Mouse (Mus musculus): ENCODE results near the gene Tmod2. TPM values are rescaled to one million over a fixed set of nuclear protein-coding genes. Genes with fewer than 3 reads are reported as not detected.
"Not testable (repeated sequence)": the region's sequence is repeated elsewhere in the genome, so short reads cannot be mapped to it uniquely, and the experiment has no call there.

Tmod2 gene
- polyA plus RNA-seq (2015; fragmentation: Nextera tagmentation; extraction: Ambion mirVana) = 198 and 199 TPM in 2 replicates

- Histone ChIP-seq H3K4me1 (replicated peaks) (peaks cover 21% of the 10 kb centered on the region), H3K27me3 (no peaks in the 10 kb centered on the region), H3K4me2 (peak within 1 kb of the TSS; percentile 70), H3K36me3 (peaks cover 6% of the 10 kb centered on the region; the same call in 1 of the 2 replicates), H3K9me3 (no peaks in the 10 kb centered on the region), H3K4me3 (peak within 1 kb of the TSS; percentile 92), H3K27ac (peak within 1 kb of the TSS; percentile 95), H3K9ac (peak within 1 kb of the TSS; percentile 92)
- under 1% methylated on average over 74 of the region's 74 CpGs for WGBS
- ATAC-seq (ENCODE audit: low FRiP score) = peak; percentile 93
Measured at GRCm38 (mm10) chr9:75610571-75611493, at the start of gene Tmod2. Gene Tmod2 (minus strand): TSS chr9:75611325.

GRCm38 (mm10) chr9:75660917-75661316, 49.8 kb upstream of the Tmod2 start:
- Histone ChIP-seq H3K36me3 (peaks cover 76% of the 10 kb centered on the region), H3K27me3 (no peaks in the 10 kb centered on the region), H3K9ac (no peak overlapping the region), H3K9me3 (no peaks in the 10 kb centered on the region), H3K27ac (no peak overlapping the region), H3K4me1 (replicated peaks) (no peaks in the 10 kb centered on the region), H3K4me3 (no peak overlapping the region), H3K4me2 (no peak overlapping the region)
- no peak for ATAC-seq (ENCODE audit: low FRiP score)
- WGBS = 94% methylated on average over 8 of the region's 8 CpGs

- not testable (repeated sequence) for H3K9me3 ChIP-seq; H3K27me3 ChIP-seq; H3K27ac ChIP-seq; H3K4me2 ChIP-seq; H3K9ac ChIP-seq; H3K4me3 ChIP-seq; ATAC-seq (ENCODE audit: low FRiP score); H3K4me1 ChIP-seq (replicated peaks)
- H3K36me3 ChIP-seq = peaks cover 74% of the 10 kb centered on the region
- 85% methylated on average over 3 of the region's 3 CpGs for WGBS
Measured at GRCm38 (mm10) chr9:75656456-75656855, 45.3 kb upstream of the Tmod2 start.

DNA sequence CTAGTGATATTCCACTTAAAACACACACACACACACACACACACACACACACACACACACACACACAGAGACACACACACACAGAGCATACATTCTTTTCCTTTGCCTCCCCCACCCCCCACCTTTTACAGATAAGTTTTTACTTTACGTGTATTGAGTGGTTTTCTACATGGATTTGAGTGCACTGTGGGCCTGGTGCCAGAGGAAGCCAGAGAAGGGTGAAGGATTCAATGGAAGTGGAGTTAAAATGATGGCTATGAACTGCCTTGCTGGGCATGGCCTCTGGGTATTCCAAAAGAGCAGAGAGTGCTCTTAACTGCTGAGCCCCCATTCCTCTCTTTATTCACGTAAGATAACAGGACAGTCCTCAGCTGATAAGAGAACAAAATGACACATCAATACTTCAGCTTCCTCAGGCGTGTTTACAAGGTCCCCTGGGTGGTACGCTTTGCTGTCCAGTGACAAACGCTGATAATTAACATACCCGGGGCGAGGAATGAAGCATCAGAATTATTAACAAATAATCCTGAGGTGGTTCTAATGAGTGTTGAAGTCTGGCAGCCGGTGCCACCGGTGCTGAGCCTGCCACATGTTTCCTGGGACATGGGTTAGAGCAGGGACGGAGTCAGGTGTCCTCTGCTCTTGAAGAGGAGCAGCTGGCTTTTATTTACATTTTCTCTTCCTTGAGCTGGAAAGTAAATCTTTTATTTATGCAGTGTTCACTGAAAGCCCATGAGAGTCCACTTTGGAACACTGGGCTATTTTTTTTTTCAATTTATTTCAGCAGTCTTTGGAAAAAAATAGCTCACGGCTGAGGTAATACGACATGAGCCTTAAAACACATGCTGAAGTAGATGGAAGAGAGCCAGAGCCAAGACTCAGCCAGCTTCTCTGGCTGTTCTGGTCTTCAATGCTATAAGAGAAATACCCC, 43.1 kb upstream of the Tmod2 start:
- no peaks in the 10 kb centered on the region for H3K27me3 ChIP-seq
- H3K9me3 ChIP-seq = no peaks in the 10 kb centered on the region
- no peak overlapping the region for H3K9ac ChIP-seq
- ATAC-seq (ENCODE audit: low FRiP score) = no peak
- H3K36me3 ChIP-seq = peaks cover 76% of the 10 kb centered on the region
- H3K27ac ChIP-seq = 0 out of 2 replicates have a peak overlapping the region, but pooled peaks have one; percentile 0
- WGBS = 46% methylated on average over 12 of the region's 12 CpGs
- no peak overlapping the region for H3K4me3 ChIP-seq
- peaks cover 6% of the 10 kb centered on the region for H3K4me1 ChIP-seq (replicated peaks)
- H3K4me2 ChIP-seq = no peak overlapping the region

DNA sequence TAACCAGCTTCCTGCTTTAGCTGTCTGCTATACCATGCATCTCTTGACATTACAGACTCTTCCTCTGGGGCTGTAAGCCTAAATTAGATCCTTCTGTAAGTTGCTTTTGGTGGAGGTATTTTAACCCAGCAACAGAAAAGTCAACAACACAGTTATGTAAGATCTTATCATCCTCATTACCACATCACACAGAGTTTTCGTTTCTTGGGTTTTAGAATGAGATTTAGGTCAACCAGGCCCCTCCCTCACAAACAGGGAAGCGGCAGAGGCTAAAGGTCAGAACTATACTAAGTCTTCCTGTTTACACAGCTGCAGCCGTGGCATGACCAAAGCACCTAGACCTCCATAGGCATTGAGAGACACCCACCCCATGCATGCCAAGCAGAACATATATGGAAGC, 34.3 kb upstream of the Tmod2 start:
- WGBS = 73% methylated on average over 3 of the region's 3 CpGs
- no peak overlapping the region for H3K9ac ChIP-seq
- no peaks in the 10 kb centered on the region for H3K4me1 ChIP-seq (replicated peaks)
- H3K4me3 ChIP-seq = no peak overlapping the region
- no peaks in the 10 kb centered on the region for H3K27me3 ChIP-seq
- peaks cover 87% of the 10 kb centered on the region for H3K36me3 ChIP-seq
- no peak overlapping the region for H3K27ac ChIP-seq
- ATAC-seq (ENCODE audit: low FRiP score) = no peak
- no peaks in the 10 kb centered on the region for H3K9me3 ChIP-seq
- H3K4me2 ChIP-seq = no peak overlapping the region

- Histone ChIP-seq H3K36me3 (peaks cover 14% of the 10 kb centered on the region), H3K4me3 (no peak overlapping the region), H3K9ac (no peak overlapping the region), H3K9me3 (no peaks in the 10 kb centered on the region), H3K4me2 (no peak overlapping the region), H3K27ac (no peak overlapping the region), H3K27me3 (no peaks in the 10 kb centered on the region), H3K4me1 (replicated peaks) (peaks cover 5% of the 10 kb centered on the region; the same call in 1 of the 2 replicates)
- no peak for ATAC-seq (ENCODE audit: low FRiP score)
- WGBS = 92% methylated on average over 4 of the region's 4 CpGs
Measured at GRCm38 (mm10) chr9:75634226-75634625, 23.1 kb upstream of the Tmod2 start.

DNA sequence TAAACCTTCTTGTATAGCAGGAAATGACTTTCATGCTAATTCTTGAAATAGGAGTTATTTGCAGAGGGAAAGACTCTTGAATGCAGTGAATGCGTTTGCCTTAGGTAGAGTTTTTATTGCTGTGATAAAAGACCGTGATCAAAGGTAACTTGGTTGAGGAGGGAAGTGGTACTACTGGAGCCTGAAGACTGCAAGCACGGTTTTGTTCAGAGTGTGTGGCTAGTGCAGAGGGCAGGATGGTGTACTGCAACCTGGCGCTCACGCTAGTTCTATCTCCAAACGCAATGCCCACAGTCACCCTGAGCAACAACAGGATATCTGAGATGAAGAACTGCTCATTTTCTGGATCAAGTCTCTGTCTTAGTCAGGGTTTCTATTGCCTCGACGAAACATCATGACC, 22.5 kb upstream of the Tmod2 start:
- Histone ChIP-seq H3K9me3 (no peaks in the 10 kb centered on the region), H3K4me3 (no peak overlapping the region), H3K4me2 (no peak overlapping the region), H3K9ac (no peak overlapping the region), H3K4me1 (replicated peaks) (peaks cover 5% of the 10 kb centered on the region; the same call in 1 of the 2 replicates), H3K27ac (no peak overlapping the region), H3K36me3 (peaks cover 14% of the 10 kb centered on the region), H3K27me3 (no peaks in the 10 kb centered on the region)
- 96% methylated on average over 8 of the region's 8 CpGs for WGBS
- ATAC-seq (ENCODE audit: low FRiP score) = no peak

DNA sequence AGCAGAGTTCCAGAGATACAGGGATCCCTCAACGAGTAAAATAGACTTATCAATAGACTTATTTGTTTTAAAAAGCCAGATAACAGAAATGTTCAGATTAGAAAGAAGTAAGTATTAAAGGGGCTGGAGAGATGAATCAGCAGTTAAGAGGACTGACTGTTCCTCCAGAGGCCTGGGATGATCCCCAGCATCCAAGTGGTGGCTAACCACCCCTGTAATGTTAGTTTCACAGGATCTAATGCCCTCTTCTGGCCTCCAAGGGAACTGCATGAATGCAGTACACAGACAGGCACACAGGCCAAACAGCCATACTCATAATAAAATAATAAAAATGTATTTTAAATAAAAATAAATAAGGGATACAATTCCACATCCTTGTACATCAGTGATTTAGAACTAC, 21.8 kb upstream of the Tmod2 start:
- Histone ChIP-seq H3K9ac (no peak overlapping the region), H3K36me3 (peaks cover 12% of the 10 kb centered on the region), H3K27ac (no peak overlapping the region), H3K9me3 (no peaks in the 10 kb centered on the region), H3K27me3 (no peaks in the 10 kb centered on the region), H3K4me2 (no peak overlapping the region), H3K4me1 (replicated peaks) (peaks cover 5% of the 10 kb centered on the region; the same call in 1 of the 2 replicates), H3K4me3 (no peak overlapping the region)
- 12% methylated on average over 1 of the region's 1 CpGs for WGBS
- ATAC-seq (ENCODE audit: low FRiP score) = peak; percentile 28; the same call in 1 of the 2 replicates

DNA sequence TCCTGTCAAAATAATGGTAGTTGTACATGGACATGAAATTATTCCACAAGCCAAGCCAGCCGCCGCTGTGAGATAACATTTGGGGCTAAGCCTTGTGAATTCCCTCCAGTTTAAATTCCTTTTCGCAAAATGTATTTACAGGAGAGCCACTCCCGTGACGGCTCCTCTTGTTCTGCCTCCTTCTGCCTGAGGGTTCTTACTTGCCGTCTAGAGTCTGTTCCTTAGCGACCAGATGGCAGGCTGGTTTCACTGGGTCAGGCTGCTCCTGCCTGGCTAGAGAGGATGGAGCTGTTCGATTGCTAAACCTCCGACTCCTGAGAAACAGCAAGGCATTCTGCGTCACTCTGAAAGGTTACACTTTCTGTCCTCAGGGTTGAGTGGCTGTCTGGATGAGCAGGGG, 21.0 kb upstream of the Tmod2 start:
- Histone ChIP-seq H3K4me2 (no peak overlapping the region), H3K9me3 (no peaks in the 10 kb centered on the region), H3K4me1 (replicated peaks) (peaks cover 5% of the 10 kb centered on the region; the same call in 1 of the 2 replicates), H3K9ac (no peak overlapping the region), H3K4me3 (no peak overlapping the region), H3K27me3 (no peaks in the 10 kb centered on the region), H3K27ac (0 out of 2 replicates have a peak overlapping the region, but pooled peaks have one; percentile 20), H3K36me3 (peaks cover 7% of the 10 kb centered on the region; the same call in 1 of the 2 replicates)
- ATAC-seq (ENCODE audit: low FRiP score) = no peak
- 50% methylated on average over 10 of the region's 10 CpGs for WGBS

DNA sequence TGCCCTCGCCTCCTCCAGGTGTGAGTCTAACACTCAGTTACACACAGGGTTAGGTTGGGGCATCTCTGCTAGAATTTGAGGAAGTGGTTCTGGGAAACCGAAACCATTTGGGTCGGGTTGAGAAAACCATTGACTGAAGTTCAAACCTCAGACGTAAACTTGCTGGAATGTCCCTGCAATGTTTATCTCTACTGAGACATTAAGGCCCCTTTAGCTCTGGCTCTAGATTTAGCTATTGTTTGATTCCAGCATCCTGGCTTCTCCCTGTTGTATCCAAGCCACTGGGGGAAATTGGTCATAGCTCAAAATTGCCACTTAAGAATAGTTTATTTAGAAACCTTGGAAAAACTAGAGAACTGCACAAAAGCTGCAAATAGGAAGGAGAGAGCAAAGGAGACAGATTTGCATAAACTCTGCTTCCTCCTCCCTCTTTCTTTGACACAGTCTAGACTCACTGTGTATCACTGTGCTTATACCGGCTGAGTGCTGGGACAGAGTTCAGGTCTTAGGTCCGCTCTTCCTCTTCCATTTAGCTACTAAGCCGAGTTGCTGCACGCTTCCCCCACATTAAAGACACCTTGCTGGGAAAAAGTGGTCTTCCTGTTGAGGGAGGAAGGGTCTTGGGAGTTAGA, 19.8 kb upstream of the Tmod2 start:
- no peak overlapping the region for H3K27ac ChIP-seq
- WGBS = 86% methylated on average over 8 of the region's 8 CpGs
- H3K9ac ChIP-seq = no peak overlapping the region
- 0 out of 2 replicates have a peak, but pooled peaks cover 6% of the 10 kb centered on the region for H3K36me3 ChIP-seq
- H3K4me3 ChIP-seq = no peak overlapping the region
- no peak overlapping the region for H3K4me2 ChIP-seq
- H3K4me1 ChIP-seq (replicated peaks) = peaks cover 13% of the 10 kb centered on the region
- no peaks in the 10 kb centered on the region for H3K9me3 ChIP-seq
- H3K27me3 ChIP-seq = no peaks in the 10 kb centered on the region
- no peak for ATAC-seq (ENCODE audit: low FRiP score)

DNA sequence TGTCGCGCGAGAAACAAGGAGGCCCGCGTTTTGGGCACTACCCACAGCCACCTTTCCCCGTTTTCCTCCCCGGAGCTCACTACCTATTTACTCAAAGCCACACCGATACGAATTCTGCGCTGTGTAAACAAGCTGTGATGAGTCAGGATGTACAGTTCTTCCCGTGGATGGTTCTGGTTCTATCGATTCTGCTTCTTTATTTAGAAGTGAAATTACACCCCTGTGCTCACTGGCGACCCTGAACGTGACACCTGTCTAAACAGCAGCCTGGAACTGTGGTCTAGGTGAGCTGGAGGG, 15.1 kb upstream of the Tmod2 start:
- peak overlapping the region; percentile 96 for H3K27ac ChIP-seq
- H3K4me1 ChIP-seq (replicated peaks) = peaks cover 14% of the 10 kb centered on the region
- no peaks in the 10 kb centered on the region for H3K36me3 ChIP-seq
- H3K4me2 ChIP-seq = peak overlapping the region; percentile 80
- no peaks in the 10 kb centered on the region for H3K9me3 ChIP-seq
- H3K9ac ChIP-seq = peak overlapping the region; percentile 92
- no peak for ATAC-seq (ENCODE audit: low FRiP score)
- under 1% methylated on average over 14 of the region's 14 CpGs for WGBS
- H3K27me3 ChIP-seq = peaks cover 6% of the 10 kb centered on the region; the same call in 1 of the 2 replicates
- peak overlapping the region; percentile 78 for H3K4me3 ChIP-seq

Data from hindbrain, embryonic 13.5 days (tissue).